Mouse (Mus musculus): ENCODE data around the gene Plk5.

DNA sequence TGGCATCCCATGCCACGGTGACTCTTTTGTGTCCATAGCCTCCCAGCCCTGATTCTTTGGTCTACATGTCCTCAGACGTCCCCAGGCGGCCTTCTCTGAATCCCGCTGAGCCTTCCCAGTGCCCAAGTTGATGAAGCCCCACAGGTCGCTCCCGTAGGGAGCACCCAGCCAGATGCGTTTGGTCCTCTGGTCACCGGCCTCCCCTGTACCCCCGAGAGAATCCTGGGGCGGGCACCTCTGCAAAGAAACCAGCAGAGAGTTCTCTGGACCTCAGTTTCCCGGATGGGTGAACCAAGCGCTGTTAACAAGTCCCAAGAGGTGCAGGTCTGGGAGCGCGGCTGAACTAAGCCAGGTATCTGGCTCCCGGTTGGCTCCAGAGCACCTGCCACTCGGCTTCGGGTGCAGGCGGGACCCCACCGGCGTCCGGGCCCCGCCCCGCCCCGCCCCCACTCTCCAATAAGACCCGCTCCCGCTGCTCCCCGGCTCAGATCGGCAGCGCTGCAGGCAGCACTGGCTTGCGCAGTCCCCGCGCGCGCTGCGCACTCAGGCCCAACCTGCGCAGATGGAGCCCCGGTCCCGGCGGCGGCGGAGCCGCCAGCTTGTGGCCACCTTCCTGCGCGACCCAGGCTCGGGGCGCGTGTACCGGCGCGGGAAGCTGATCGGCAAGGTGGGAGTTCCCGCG, at the start of gene Plk5:
- TF ChIP-seq CTCF (IDR thresholded peaks at IDR 0.05; ENCODE audit: extremely low read depth, insufficient read depth, insufficient read length, insufficient replicate concordance) (no peak), POLR2A (IDR thresholded peaks at IDR 0.05; ENCODE audit: low read depth, low read length) (no peak)
